Mouse (Mus musculus) G1E (cell line): ENCODE measurements around the gene Fa2h. TPM values are rescaled to one million over a fixed set of nuclear protein-coding genes. Genes with fewer than 3 reads are reported as not detected.

Source experiments
- ATAC-seq: 2 replicates; pipeline ENCODE4 v1.8.0; 2016; ENCODE audit warnings: mild to moderate bottlenecking; ENCODE audit not compliant: insufficient number of reproducible peaks, poor library complexity, low FRiP score, severe bottlenecking; ENCODE audit errors: extremely low read depth
- DNase-seq: peaks from one replicate; pipeline ENCODE4 v3.0.0; 2012; ENCODE audit warnings: low spot score
- H3K27me3 ChIP-seq: 2 replicates; pipeline ENCODE4 v1.6.1; 2012; ENCODE audit warnings: mild to moderate bottlenecking, low read length, inconsistent platforms; ENCODE audit not compliant: insufficient read depth
- H3K36me3 ChIP-seq: replicated peaks from 2 replicates; pipeline ENCODE3; 2012; ENCODE audit warnings: mild to moderate bottlenecking, inconsistent platforms
- H3K4me1 ChIP-seq: 2 replicates; pipeline ENCODE4 v1.6.1; 2012; ENCODE audit warnings: low read depth, low read length, inconsistent platforms, mixed read lengths; ENCODE audit not compliant: insufficient read depth
- H3K4me3 ChIP-seq: 2 replicates; pipeline ENCODE4 v1.5.1; 2012; ENCODE audit warnings: low read depth, mild to moderate bottlenecking, inconsistent platforms, low read length, moderate library complexity, mixed read lengths
- H3K9me3 ChIP-seq: replicated peaks from 2 replicates; pipeline ENCODE4 v1.6.1; 2012; ENCODE audit warnings: inconsistent platforms
- CTCF ChIP-seq: IDR thresholded peaks from 2 replicates; pipeline ENCODE4 v1.5.1; 2012; ENCODE audit warnings: low read depth, low read length, inconsistent platforms, mixed read lengths
- GATA1 ChIP-seq: IDR thresholded peaks from 2 replicates; pipeline ENCODE4 v1.6.1; 2012; ENCODE audit warnings: borderline replicate concordance, low read length, inconsistent platforms, mixed read lengths
- GATA2 ChIP-seq: IDR thresholded peaks from 2 replicates; pipeline ENCODE4 v1.6.1; 2012; ENCODE audit warnings: low read depth, low read length, inconsistent platforms, borderline replicate concordance
- POLR2AphosphoS5 ChIP-seq: IDR thresholded peaks from 2 replicates; pipeline ENCODE4 v1.6.1; 2012; ENCODE audit warnings: low read depth, low read length, inconsistent platforms; ENCODE audit not compliant: insufficient replicate concordance
- TAL1 ChIP-seq: conservative IDR thresholded peaks from 2 replicates; pipeline ENCODE4 v1.6.1; 2012; ENCODE audit warnings: low read depth, low read length, inconsistent platforms, mixed read lengths
- polyA plus RNA-seq: library from polyadenylated mRNA; stranded (reverse); fragments of >175 nt; gene quantifications from 2 replicates; pipeline ENCODE4 v1.2.3, GENCODE M21; 2012
- total RNA-seq, 2 experiments: library from RNA; stranded (forward) in 1 of 2; stranded (reverse) in 1 of 2; fragments of 200-1000 nt in 1 of 2; fragments of >200 nt in 1 of 2; fragmentation: Nextera tagmentation in 1 of 2; gene quantifications; 2 replicates each; pipeline ENCODE4 v1.2.3; 2014 to 2017

The Fa2h gene
- total and polyA plus RNA-seq, 3 experiments: 0.11 TPM; not detected in 2

- Histone ChIP-seq H3K4me3 (no peak overlapping the region), H3K4me1 (no peaks in the 10 kb centered on the region), H3K27me3 (peaks cover 52% of the 10 kb centered on the region), H3K9me3 (no peaks in the 10 kb centered on the region), H3K36me3 (no peaks in the 10 kb centered on the region)
- DNase-seq (no peak), ATAC-seq (no peak)
- no peak for TF ChIP-seq GATA2
- no peak for TF ChIP-seq POLR2AphosphoS5
- no peak for TF ChIP-seq CTCF
- TF ChIP-seq TAL1: no peak
- TF ChIP-seq GATA1: no peak
Measured at GRCm38 (mm10) chr8:111385915-111386314, 7.7 kb downstream of the Fa2h start.

DNA sequence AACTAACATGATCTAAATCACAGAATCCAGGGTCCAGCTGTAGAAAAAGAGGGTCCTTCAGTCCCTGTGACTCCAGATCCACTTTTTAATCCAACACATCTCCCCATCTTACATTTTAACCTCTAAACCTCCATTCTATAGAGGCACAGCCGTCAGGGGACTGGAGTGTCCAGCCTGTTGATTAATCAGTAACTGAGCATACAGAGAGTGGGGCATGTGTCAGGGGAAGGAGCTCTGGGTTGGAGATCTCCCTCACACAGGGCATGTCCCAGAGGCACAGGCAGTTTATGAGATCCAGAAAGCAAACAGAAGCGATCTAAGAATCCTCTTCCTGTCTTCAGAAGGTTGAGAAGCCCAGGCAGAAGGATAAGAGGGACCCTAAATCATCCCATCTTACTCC lies 9.0 kb downstream of the Fa2h start:
- no peak overlapping the region for H3K4me3 ChIP-seq
- peaks cover 49% of the 10 kb centered on the region for H3K27me3 ChIP-seq
- ATAC-seq (no peak), DNase-seq (no peak)
- H3K9me3 ChIP-seq: no peaks in the 10 kb centered on the region
- no peaks in the 10 kb centered on the region for H3K4me1 ChIP-seq
- TF ChIP-seq POLR2AphosphoS5 (no peak), TAL1 (no peak), GATA2 (no peak), GATA1 (no peak)
- no peaks in the 10 kb centered on the region for H3K36me3 ChIP-seq

GRCm38 (mm10) chr8:111375192-111375591 lies 18.4 kb downstream of the Fa2h start:
- Histone ChIP-seq H3K4me1 (no peaks in the 10 kb centered on the region), H3K4me3 (no peak overlapping the region), H3K36me3 (no peaks in the 10 kb centered on the region), H3K9me3 (no peaks in the 10 kb centered on the region), H3K27me3 (peaks cover 21% of the 10 kb centered on the region)
- ATAC-seq (no peak), DNase-seq (no peak)
- TF ChIP-seq GATA1 (no peak), TAL1 (no peak), CTCF (no peak), GATA2 (no peak), POLR2AphosphoS5 (no peak)

- peaks cover 33% of the 10 kb centered on the region for H3K27me3 ChIP-seq
- ATAC-seq (no peak), DNase-seq (no peak)
- H3K36me3 ChIP-seq: no peaks in the 10 kb centered on the region
- H3K4me3 ChIP-seq: no peak overlapping the region
- TF ChIP-seq GATA1 (no peak), TAL1 (no peak), GATA2 (no peak), POLR2AphosphoS5 (no peak), CTCF (no peak)
- no peaks in the 10 kb centered on the region for H3K9me3 ChIP-seq
- no peaks in the 10 kb centered on the region for H3K4me1 ChIP-seq
Measured at GRCm38 (mm10) chr8:111369711-111370110, 23.9 kb downstream of the Fa2h start.

DNA sequence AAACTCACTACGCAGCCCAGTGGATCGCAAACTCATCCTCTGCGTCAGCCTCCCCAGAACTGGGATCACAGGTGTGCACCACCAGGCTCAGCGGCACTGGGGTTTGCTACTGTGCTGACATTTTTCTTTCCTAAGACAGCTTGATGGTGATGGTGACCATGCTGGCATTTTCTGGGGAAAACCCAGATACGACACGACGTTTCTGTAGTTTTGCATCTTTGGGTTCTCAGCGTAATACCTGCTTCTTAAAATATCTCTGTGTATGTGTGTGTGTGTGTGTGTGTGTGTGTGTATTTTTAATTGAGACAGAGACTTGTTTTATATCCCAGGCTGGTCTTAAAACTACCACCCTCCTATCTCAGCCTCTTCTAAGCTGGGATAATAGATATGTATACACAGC lies 26.3 kb downstream of the Fa2h start:
- Histone ChIP-seq H3K4me1 (no peaks in the 10 kb centered on the region), H3K4me3 (no peak overlapping the region), H3K36me3 (no peaks in the 10 kb centered on the region), H3K9me3 (no peaks in the 10 kb centered on the region), H3K27me3 (peaks cover 38% of the 10 kb centered on the region)
- TF ChIP-seq GATA1 (no peak), CTCF (no peak), POLR2AphosphoS5 (no peak), GATA2 (no peak), TAL1 (no peak)
- no peak for DNase-seq
- ATAC-seq: no peak

- Histone ChIP-seq H3K27me3 (peaks cover 39% of the 10 kb centered on the region), H3K4me3 (no peak overlapping the region), H3K9me3 (no peaks in the 10 kb centered on the region), H3K36me3 (no peaks in the 10 kb centered on the region), H3K4me1 (no peaks in the 10 kb centered on the region)
- ATAC-seq (no peak), DNase-seq (no peak)
- TF ChIP-seq POLR2AphosphoS5: no peak
- TF ChIP-seq GATA2: no peak
- no peak for TF ChIP-seq GATA1
- no peak for TF ChIP-seq CTCF
- no peak for TF ChIP-seq TAL1
Measured at GRCm38 (mm10) chr8:111366610-111367234, 26.9 kb downstream of the Fa2h start.

GRCm38 (mm10) chr8:111363489-111363888 lies 30.1 kb downstream of the Fa2h start:
- H3K36me3 ChIP-seq: no peaks in the 10 kb centered on the region
- DNase-seq (no peak), ATAC-seq (no peak)
- H3K4me1 ChIP-seq: no peaks in the 10 kb centered on the region
- H3K9me3 ChIP-seq: no peaks in the 10 kb centered on the region
- no peak overlapping the region for H3K4me3 ChIP-seq
- peaks cover 41% of the 10 kb centered on the region for H3K27me3 ChIP-seq
- TF ChIP-seq POLR2AphosphoS5: no peak
- TF ChIP-seq GATA2: no peak
- TF ChIP-seq GATA1: no peak
- TF ChIP-seq TAL1: no peak
- no peak for TF ChIP-seq CTCF
